Mouse (Mus musculus) MEL (cell line): ENCODE measurements around the gene Gjd2.

Experiments used
- BHLHE40 ChIP-seq: IDR thresholded peaks from 2 replicates; pipeline ENCODE4 v1.6.1; 2012; ENCODE audit warnings: low read depth, mild to moderate bottlenecking, inconsistent platforms, low read length, improper control_type of control experiment, borderline replicate concordance
- CTCF ChIP-seq, 3 experiments: IDR thresholded peaks in 2 of 3; conservative IDR thresholded peaks in 1 of 3; 2 replicates each; pipeline ENCODE4 v1.5.1; 2011 to 2012; ENCODE audit warnings: low read length in 3 of 3, low read depth in 2 of 3, mild to moderate bottlenecking in 2 of 3, improper control_type of control experiment in 1 of 3, inconsistent platforms in 1 of 3, mixed read lengths in 1 of 3, moderate library complexity in 1 of 3; ENCODE audit not compliant: control insufficient read depth in 1 of 3, insufficient read depth in 1 of 3, poor library complexity in 1 of 3, severe bottlenecking in 1 of 3
- E2F4 ChIP-seq: IDR thresholded peaks from 2 replicates; pipeline ENCODE4 v1.6.1; 2011; ENCODE audit warnings: low read depth, low read length, improper control_type of control experiment, borderline replicate concordance
- MAX ChIP-seq: IDR thresholded peaks from 2 replicates; pipeline ENCODE4 v1.6.1; 2011; ENCODE audit warnings: low read length, improper control_type of control experiment
- POLR2A ChIP-seq, 2 experiments: IDR thresholded peaks; 2 replicates each; pipeline ENCODE4 v1.6.1; 2011 to 2012; ENCODE audit warnings: low read length in 2 of 2, mild to moderate bottlenecking in 2 of 2, control low read depth in 1 of 2, improper control_type of control experiment in 1 of 2, low read depth in 1 of 2, moderate library complexity in 1 of 2; ENCODE audit not compliant: control insufficient read depth in 1 of 2, insufficient read depth in 1 of 2, poor library complexity in 1 of 2
- SMC3 ChIP-seq: IDR thresholded peaks from 2 replicates; pipeline ENCODE4 v1.6.1; 2011; ENCODE audit warnings: low read depth, low read length, improper control_type of control experiment

- TF ChIP-seq SMC3 (no peak), MAX (no peak), CTCF (IDR thresholded peaks at IDR 0.05 in 2 of 3, conservative IDR thresholded peaks at IDR 0.05 in 1 of 3; ENCODE audit: control insufficient read depth in 1 of 3, insufficient read depth in 1 of 3, low read depth in 2 of 3, low read length in 3 of 3, poor library complexity in 1 of 3, severe bottlenecking in 1 of 3) (no peak), E2F4 (no peak), BHLHE40 (no peak), POLR2A (IDR thresholded peaks at IDR 0.05; ENCODE audit: control insufficient read depth in 1 of 2, insufficient read depth in 1 of 2, low read depth in 1 of 2, low read length in 2 of 2, poor library complexity in 1 of 2) (no peak)
These were observed 46.2 kb upstream of the Gjd2 start for GRCm38 (mm10) chr2:114059608-114060007.
